Comparison of ENCODE assay signal across 19 mouse cellular contexts in the genomic region with DNA sequence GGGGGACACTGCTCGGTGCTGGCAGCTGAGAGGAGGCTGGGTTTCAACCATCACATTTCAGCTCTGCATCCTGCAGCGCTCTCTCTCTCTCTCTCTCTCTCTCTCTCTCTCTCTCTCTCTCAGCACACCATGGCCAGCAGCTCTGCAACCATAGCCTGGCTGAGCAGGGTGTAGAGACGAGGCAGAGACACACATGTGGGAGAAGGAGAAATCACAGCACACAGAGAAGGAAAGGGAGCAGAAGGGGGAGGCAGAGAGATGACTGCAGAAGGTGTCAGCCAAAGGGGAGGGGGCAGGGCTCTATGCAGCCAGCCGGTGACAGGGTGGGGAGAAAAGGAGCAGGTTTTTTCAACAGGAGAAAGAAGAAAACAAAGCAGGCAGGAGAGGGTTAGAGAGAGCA.
DNase-seq lines count a peak whose midpoint lies in the region; ATAC-seq lines count a peak whose summit lies in the region.
"Had no signal": no experiment of that assay in that cellular context is flagged by ENCODE, and none has a peak within 500 bp of the region (broad histone marks: within the 10 kb centered on the region; RNA-seq: fewer than 3 reads in every experiment).

No protein-coding gene starts in this region.

- peaks cover 18% of the 10 kb centered on the region for H3K4me1 ChIP-seq in forebrain, embryonic 15.5 days
- 0 out of 2 replicates have a peak, but pooled peaks cover 3% of the 10 kb centered on the region for H3K4me1 ChIP-seq in forebrain, embryonic 14.5 days (ENCODE audit: control insufficient read depth, insufficient read depth, low read length)
- H3K4me1 ChIP-seq in neural tube, embryonic 11.5 days (ENCODE audit: control insufficient read depth, insufficient read depth, low read length), result peaks cover 6% of the 10 kb centered on the region; the same call in 1 of the 2 replicates
- peaks cover 20% of the 10 kb centered on the region for H3K4me1 ChIP-seq in midbrain, embryonic 13.5 days (replicated peaks)
- no peaks in the 10 kb centered on the region for H3K4me1 ChIP-seq in heart, embryonic 12.5 days (replicated peaks)

- peak overlapping the region; percentile 43 for H3K27ac ChIP-seq in forebrain, embryonic 15.5 days (replicated peaks)
- H3K27ac ChIP-seq in forebrain, embryonic 14.5 days (ENCODE audit: low read depth, low read length), result no peak overlapping the region
- no peak overlapping the region for H3K27ac ChIP-seq in neural tube, embryonic 11.5 days (ENCODE audit: low read depth, low read length)
- peak overlapping the region; percentile 53; the same call in 1 of the 2 replicates for H3K27ac ChIP-seq in midbrain, embryonic 13.5 days
- H3K27ac ChIP-seq in heart, embryonic 12.5 days (ENCODE audit: poor library complexity, severe bottlenecking), result no peak overlapping the region
- H3K27ac ChIP-seq: embryonic facial prominence, embryonic 12.5 days; heart, adult 2 months; limb, embryonic 13.5 days; liver, embryonic 14.5 days had no signal

- H3K9ac ChIP-seq in forebrain, embryonic 15.5 days (replicated peaks), result no peak overlapping the region
- H3K9ac ChIP-seq in forebrain, embryonic 14.5 days (ENCODE audit: low read length), result no peak overlapping the region; the same call in 1 of the 2 replicates
- H3K9ac ChIP-seq in neural tube, embryonic 11.5 days (ENCODE audit: low read length), result 0 out of 2 replicates have a peak overlapping the region, but pooled peaks have one; percentile 4
- H3K9ac ChIP-seq in midbrain, embryonic 13.5 days (replicated peaks), result no peak overlapping the region
- no peak overlapping the region for H3K9ac ChIP-seq in heart, embryonic 12.5 days
- H3K9ac ChIP-seq: embryonic facial prominence, embryonic 12.5 days; limb, embryonic 13.5 days; liver, embryonic 14.5 days had no signal

- no peaks in the 10 kb centered on the region for H3K9me3 ChIP-seq in forebrain, embryonic 15.5 days
- no peaks in the 10 kb centered on the region for H3K9me3 ChIP-seq in forebrain, embryonic 14.5 days (replicated peaks; ENCODE audit: control insufficient read depth, low read length)
- H3K9me3 ChIP-seq in neural tube, embryonic 11.5 days (ENCODE audit: control insufficient read depth, low read length), result no peaks in the 10 kb centered on the region
- H3K9me3 ChIP-seq in midbrain, embryonic 13.5 days, result no peaks in the 10 kb centered on the region
- no peaks in the 10 kb centered on the region for H3K9me3 ChIP-seq in heart, embryonic 12.5 days (replicated peaks)
- H3K9me3 ChIP-seq: embryonic facial prominence, embryonic 12.5 days; limb, embryonic 13.5 days had no signal

- WGBS in forebrain, embryonic 15.5 days, result 28% methylated on average over 4 of the region's 4 CpGs
- WGBS in forebrain, embryonic 14.5 days, result 37% methylated on average over 4 of the region's 4 CpGs
- 38% methylated on average over 4 of the region's 4 CpGs for WGBS in neural tube, embryonic 11.5 days
- WGBS in midbrain, embryonic 13.5 days, result 36% methylated on average over 4 of the region's 4 CpGs
- 31% methylated on average over 4 of the region's 4 CpGs for WGBS in heart, embryonic 12.5 days

- H3K4me3 ChIP-seq in forebrain, embryonic 15.5 days, result no peak overlapping the region
- H3K4me3 ChIP-seq in forebrain, embryonic 14.5 days (ENCODE audit: low read depth, low read length), result no peak overlapping the region
- no peak overlapping the region for H3K4me3 ChIP-seq in neural tube, embryonic 11.5 days (ENCODE audit: low read depth, low read length)
- H3K4me3 ChIP-seq in midbrain, embryonic 13.5 days (replicated peaks), result no peak overlapping the region
- no peak overlapping the region for H3K4me3 ChIP-seq in heart, embryonic 12.5 days
- H3K4me3 ChIP-seq: embryonic facial prominence, embryonic 12.5 days; heart, adult 2 months; limb, embryonic 13.5 days had no signal

- ATAC-seq in forebrain, embryonic 15.5 days (replicated peaks), result 0 out of 2 replicates have a peak, but pooled peaks have one; percentile 35
- no peak for ATAC-seq in forebrain, embryonic 14.5 days
- ATAC-seq in neural tube, embryonic 11.5 days (ENCODE audit: insufficient read depth, low FRiP score, low TSS enrichment), result no peak
- ATAC-seq in midbrain, embryonic 13.5 days, result peak; percentile 50
- no peak for ATAC-seq in heart, embryonic 12.5 days (ENCODE audit: insufficient number of reproducible peaks, low FRiP score)

- no peaks in the 10 kb centered on the region for H3K36me3 ChIP-seq in forebrain, embryonic 15.5 days
- no peaks in the 10 kb centered on the region for H3K36me3 ChIP-seq in forebrain, embryonic 14.5 days (ENCODE audit: control insufficient read depth, insufficient read depth, low read length)
- H3K36me3 ChIP-seq in neural tube, embryonic 11.5 days (ENCODE audit: control insufficient read depth, insufficient read depth, low read length), result no peaks in the 10 kb centered on the region
- H3K36me3 ChIP-seq in midbrain, embryonic 13.5 days, result no peaks in the 10 kb centered on the region
- no peaks in the 10 kb centered on the region for H3K36me3 ChIP-seq in heart, embryonic 12.5 days
- H3K36me3 ChIP-seq: embryonic facial prominence, embryonic 12.5 days; limb, embryonic 13.5 days had no signal

- no peaks in the 10 kb centered on the region for H3K27me3 ChIP-seq in forebrain, embryonic 15.5 days
- no peaks in the 10 kb centered on the region for H3K27me3 ChIP-seq in forebrain, embryonic 14.5 days (replicated peaks; ENCODE audit: control insufficient read depth, insufficient read depth, low read length)
- H3K27me3 ChIP-seq in neural tube, embryonic 11.5 days (ENCODE audit: control insufficient read depth, insufficient read depth, low read length), result no peaks in the 10 kb centered on the region
- no peaks in the 10 kb centered on the region for H3K27me3 ChIP-seq in midbrain, embryonic 13.5 days
- H3K27me3 ChIP-seq in heart, embryonic 12.5 days (replicated peaks), result no peaks in the 10 kb centered on the region
- H3K27me3 ChIP-seq: embryonic facial prominence, embryonic 12.5 days had no signal

- no peak overlapping the region for H3K4me2 ChIP-seq in forebrain, embryonic 15.5 days (replicated peaks)
- H3K4me2 ChIP-seq in forebrain, embryonic 14.5 days (ENCODE audit: low read length), result no peak overlapping the region
- H3K4me2 ChIP-seq in neural tube, embryonic 11.5 days (ENCODE audit: low read depth), result no peak overlapping the region
- no peak overlapping the region for H3K4me2 ChIP-seq in midbrain, embryonic 13.5 days (replicated peaks)
- H3K4me2 ChIP-seq in heart, embryonic 12.5 days, result no peak overlapping the region
- H3K4me2 ChIP-seq: embryonic facial prominence, embryonic 12.5 days; limb, embryonic 13.5 days had no signal

- no peak for DNase-seq in forebrain, embryonic 14.5 days (ENCODE audit: low spot score)
- no peak for DNase-seq in neural tube, embryonic 11.5 days (ENCODE audit: low spot score)
- no peak for DNase-seq in neural tube, embryonic 10.5 days (ENCODE audit: extremely low spot score, low spot score)
- no peak for DNase-seq in thymus, postnatal 36 days
- no peak for DNase-seq in gastrocnemius, postnatal 10 days
- DNase-seq: adrenal gland, postnatal 10 days; cerebellum, adult 18-20 months; heart, adult 2 months; kidney, adult 2 months; kidney, postnatal 36 days; layer of hippocampus, adult 9-11 months; right cerebral cortex, postnatal 25 days; thymus, postnatal 4 days had no signal

Comparison
In these comparisons a context has a peak if more than half of its experiments do, and no peak if none do; other contexts are left out.
1. ATAC-seq: peak in forebrain, embryonic 15.5 days (single experiment) and midbrain, embryonic 13.5 days (single experiment); none in forebrain, embryonic 14.5 days (single experiment), neural tube, embryonic 11.5 days (single experiment) and heart, embryonic 12.5 days (single experiment).
2. H3K27ac ChIP-seq: peak in forebrain, embryonic 15.5 days (single experiment) and midbrain, embryonic 13.5 days (single experiment); none in forebrain, embryonic 14.5 days (single experiment), neural tube, embryonic 11.5 days (single experiment) and heart, embryonic 12.5 days (single experiment).